22 mouse cellular contexts compared by ENCODE assay signal in genomic region chr15:81030891-81031425, GRCm38 (mm10). TPM values are rescaled to one million over a fixed set of nuclear protein-coding genes. Genes with fewer than 3 reads are reported as not detected.
A peak's percentile ranks its signal among the peaks of the same experiment; 100 is the strongest.
DNase-seq lines count a peak whose midpoint lies in the region; ATAC-seq and TF ChIP-seq lines count a peak whose summit lies in the region.
"Had no signal": no experiment of that assay in that cellular context is flagged by ENCODE, and none has a peak within 500 bp of the region (broad histone marks: within the 10 kb centered on the region; RNA-seq: fewer than 3 reads in every experiment).

No protein-coding gene starts in this region.

- peak overlapping the region; percentile 40; the same call in 1 of the 2 replicates for H3K27ac ChIP-seq in hindbrain, embryonic 10.5 days
- H3K27ac ChIP-seq in hindbrain, embryonic 16.5 days (ENCODE audit: low read depth, low read length): no peak overlapping the region
- H3K27ac ChIP-seq in midbrain, embryonic 13.5 days: 0 out of 2 replicates have a peak overlapping the region, but pooled peaks have one; percentile 9
- no peak overlapping the region for H3K27ac ChIP-seq in midbrain, embryonic 14.5 days (replicated peaks; ENCODE audit: low read depth, low read length)
- H3K27ac ChIP-seq in kidney, embryonic 16.5 days (ENCODE audit: low read length): no peak overlapping the region
- H3K27ac ChIP-seq: embryonic facial prominence, embryonic 12.5 days; neural tube, embryonic 13.5 days had no signal

- WGBS in hindbrain, embryonic 10.5 days: 58% methylated on average over 10 of the region's 10 CpGs
- WGBS in hindbrain, embryonic 16.5 days: 58% methylated on average over 10 of the region's 10 CpGs
- WGBS in midbrain, embryonic 13.5 days: 50% methylated on average over 10 of the region's 10 CpGs
- 51% methylated on average over 10 of the region's 10 CpGs for WGBS in midbrain, embryonic 14.5 days
- 64% methylated on average over 10 of the region's 10 CpGs for WGBS in kidney, embryonic 16.5 days

- no peaks in the 10 kb centered on the region for H3K9me3 ChIP-seq in hindbrain, embryonic 10.5 days
- H3K9me3 ChIP-seq in hindbrain, embryonic 16.5 days (ENCODE audit: control insufficient read depth, low read length): no peaks in the 10 kb centered on the region
- no peaks in the 10 kb centered on the region for H3K9me3 ChIP-seq in midbrain, embryonic 13.5 days
- H3K9me3 ChIP-seq in midbrain, embryonic 14.5 days (ENCODE audit: control insufficient read depth, low read length): no peaks in the 10 kb centered on the region
- no peaks in the 10 kb centered on the region for H3K9me3 ChIP-seq in kidney, embryonic 16.5 days (ENCODE audit: low read length)
- H3K9me3 ChIP-seq: embryonic facial prominence, embryonic 12.5 days; megakaryocyte, embryonic 14.5 days; neural tube, embryonic 13.5 days had no signal

- no peaks in the 10 kb centered on the region for H3K27me3 ChIP-seq in hindbrain, embryonic 10.5 days (ENCODE audit: insufficient read depth, poor library complexity, severe bottlenecking)
- no peaks in the 10 kb centered on the region for H3K27me3 ChIP-seq in hindbrain, embryonic 16.5 days (replicated peaks; ENCODE audit: control insufficient read depth, insufficient read depth, low read length)
- H3K27me3 ChIP-seq in midbrain, embryonic 13.5 days: no peaks in the 10 kb centered on the region
- no peaks in the 10 kb centered on the region for H3K27me3 ChIP-seq in midbrain, embryonic 14.5 days (ENCODE audit: control insufficient read depth, insufficient read depth, low read length)
- no peaks in the 10 kb centered on the region for H3K27me3 ChIP-seq in kidney, embryonic 16.5 days (ENCODE audit: insufficient read depth, low read length)
- no peaks in the 10 kb centered on the region for H3K27me3 ChIP-seq in myocyte (ENCODE audit: control insufficient read depth, insufficient read depth, insufficient read length)
- H3K27me3 ChIP-seq: embryonic facial prominence, embryonic 12.5 days; megakaryocyte, embryonic 14.5 days; neural tube, embryonic 13.5 days had no signal

- no peak overlapping the region for H3K9ac ChIP-seq in hindbrain, embryonic 16.5 days (ENCODE audit: low read depth, low read length)
- no peak overlapping the region for H3K9ac ChIP-seq in midbrain, embryonic 13.5 days (replicated peaks)
- no peak overlapping the region for H3K9ac ChIP-seq in midbrain, embryonic 14.5 days (replicated peaks; ENCODE audit: low read length)
- H3K9ac ChIP-seq in kidney, embryonic 16.5 days (replicated peaks; ENCODE audit: low read length): 0 out of 2 replicates have a peak overlapping the region, but pooled peaks have one; percentile 6
- H3K9ac ChIP-seq: embryonic facial prominence, embryonic 12.5 days; liver, postnatal 0 days; neural tube, embryonic 13.5 days had no signal

- TF ChIP-seq POLR2A in myocyte (IDR thresholded peaks at IDR 0.05; ENCODE audit: insufficient read length, low read depth): peak; percentile 13

- H3K36me3 ChIP-seq in hindbrain, embryonic 10.5 days: no peaks in the 10 kb centered on the region
- H3K36me3 ChIP-seq in hindbrain, embryonic 16.5 days (ENCODE audit: control insufficient read depth, insufficient read depth, low read length): no peaks in the 10 kb centered on the region
- H3K36me3 ChIP-seq in midbrain, embryonic 13.5 days: no peaks in the 10 kb centered on the region
- no peaks in the 10 kb centered on the region for H3K36me3 ChIP-seq in midbrain, embryonic 14.5 days (ENCODE audit: control insufficient read depth, insufficient read depth, low read length)
- no peaks in the 10 kb centered on the region for H3K36me3 ChIP-seq in kidney, embryonic 16.5 days (ENCODE audit: insufficient read depth, low read length)
- no peaks in the 10 kb centered on the region for H3K36me3 ChIP-seq in myocyte (ENCODE audit: control insufficient read depth, insufficient read depth)
- H3K36me3 ChIP-seq: embryonic facial prominence, embryonic 12.5 days; neural tube, embryonic 13.5 days had no signal

- no peak for DNase-seq in hindbrain, embryonic 10.5 days (ENCODE audit: low spot score)
- no peak for DNase-seq in midbrain, embryonic 14.5 days
- DNase-seq in thymus, postnatal 25 days: no peak
- DNase-seq in right cerebral cortex, adult 2 months (ENCODE audit: low spot score in 2 of 2): no peak
- DNase-seq: adrenal gland, adult 2 months; cerebellum, adult 9-10 months; liver; liver, postnatal 0 days; lung, postnatal 10 days; right cerebral cortex, postnatal 14 days; spleen, adult 18-20 months; thymus, adult 18-20 months had no signal

- H3ac ChIP-seq in myocyte (ENCODE audit: control insufficient read depth, insufficient read length): no peak overlapping the region

- no peak for ATAC-seq in hindbrain, embryonic 16.5 days
- no peak for ATAC-seq in midbrain, embryonic 13.5 days
- ATAC-seq in midbrain, embryonic 14.5 days (ENCODE audit: low FRiP score, low TSS enrichment): no peak
- no peak for ATAC-seq in kidney, embryonic 16.5 days (ENCODE audit: low FRiP score, low TSS enrichment)
- ATAC-seq: forebrain, embryonic 14.5 days; inflammation-experienced regulatory T-cells, adult 6 months; liver, postnatal 0 days had no signal

- peaks cover 55% of the 10 kb centered on the region for H3K79me2 ChIP-seq in myocyte (ENCODE audit: control insufficient read depth, insufficient read depth)

- peaks cover 64% of the 10 kb centered on the region for H3K4me1 ChIP-seq in hindbrain, embryonic 10.5 days (replicated peaks)
- peaks cover 9% of the 10 kb centered on the region for H3K4me1 ChIP-seq in hindbrain, embryonic 16.5 days (ENCODE audit: control insufficient read depth, insufficient read depth, low read depth, low read length)
- H3K4me1 ChIP-seq in midbrain, embryonic 13.5 days (replicated peaks): peaks cover 30% of the 10 kb centered on the region
- H3K4me1 ChIP-seq in midbrain, embryonic 14.5 days (ENCODE audit: control insufficient read depth, insufficient read depth, low read length): no peaks in the 10 kb centered on the region
- peaks cover 56% of the 10 kb centered on the region for H3K4me1 ChIP-seq in kidney, embryonic 16.5 days (ENCODE audit: insufficient read depth, low read length)

- no peak overlapping the region for H3K4me3 ChIP-seq in hindbrain, embryonic 10.5 days
- no peak overlapping the region for H3K4me3 ChIP-seq in hindbrain, embryonic 16.5 days (ENCODE audit: low read length)
- H3K4me3 ChIP-seq in midbrain, embryonic 13.5 days (replicated peaks): no peak overlapping the region
- H3K4me3 ChIP-seq in midbrain, embryonic 14.5 days (replicated peaks; ENCODE audit: low read depth, low read length): no peak overlapping the region
- no peak overlapping the region for H3K4me3 ChIP-seq in kidney, embryonic 16.5 days (ENCODE audit: low read length)
- H3K4me3 ChIP-seq in myocyte: no peak overlapping the region
- H3K4me3 ChIP-seq: embryonic facial prominence, embryonic 12.5 days; erythroblast, embryonic 14.5 days; megakaryocyte, embryonic 14.5 days; neural tube, embryonic 13.5 days had no signal

- no peak overlapping the region for H3K4me2 ChIP-seq in hindbrain, embryonic 16.5 days (ENCODE audit: low read length)
- H3K4me2 ChIP-seq in midbrain, embryonic 13.5 days (replicated peaks): no peak overlapping the region
- no peak overlapping the region for H3K4me2 ChIP-seq in midbrain, embryonic 14.5 days (ENCODE audit: low read length)
- H3K4me2 ChIP-seq in kidney, embryonic 16.5 days (replicated peaks; ENCODE audit: low read depth, low read length): no peak overlapping the region
- H3K4me2 ChIP-seq in myocyte (ENCODE audit: low read depth): no peak overlapping the region
- H3K4me2 ChIP-seq: embryonic facial prominence, embryonic 12.5 days; neural tube, embryonic 13.5 days had no signal

TF ChIP-seq in myocyte, 11 proteins besides CTCF, POLR2A, EP300 and RAD21:
- TF ChIP-seq POLR2AphosphoS2 (IDR thresholded peaks at IDR 0.05; ENCODE audit: insufficient read length, low read depth) (no peak), USF1 (IDR thresholded peaks at IDR 0.05; ENCODE audit: low read depth) (no peak), TCF3 (IDR thresholded peaks at IDR 0.05; ENCODE audit: insufficient read length, low read depth) (no peak), MYOD1 (IDR thresholded peaks at IDR 0.05; ENCODE audit: control insufficient read depth in 1 of 3, insufficient read length in 2 of 3, low read depth in 2 of 3) (no peak)
TF ChIP-seq in myocyte: peak in this region for 0.

RNA-seq across cellular contexts. Expression of gene Sgsm3, which starts 53.4 kb away (rescaled TPM):
- polyA plus RNA-seq in hindbrain, embryonic 10.5 days (2016; fragmentation: Nextera tagmentation; extraction: Ambion mirVana): 36.6 and 39.9 TPM in 2 replicates
- polyA plus RNA-seq in hindbrain, embryonic 16.5 days (2015; fragmentation: Nextera tagmentation; extraction: Ambion mirVana): 81.8 and 85.1 TPM in 2 replicates
- 49.4 and 52.5 TPM in 2 replicates for polyA plus RNA-seq in midbrain, embryonic 13.5 days (2015; fragmentation: Nextera tagmentation; extraction: Ambion mirVana)
- 56.1 and 60.9 TPM in 2 replicates for polyA plus RNA-seq in midbrain, embryonic 14.5 days (2014; fragmentation: Nextera tagmentation; extraction: Ambion mirVana)
- polyA plus RNA-seq in kidney, embryonic 16.5 days (2015; fragmentation: Nextera tagmentation; extraction: Ambion mirVana): 33.9 and 35.2 TPM in 2 replicates
- 32.3 TPM for polyA plus RNA-seq in myocyte (2012; fragmentation: generic; extraction: Trizol)

Comparison
In these comparisons a context has a peak if more than half of its experiments do, and no peak if none do; other contexts are left out.
1. H3K27ac ChIP-seq: peak in hindbrain, embryonic 10.5 days (single experiment) and midbrain, embryonic 13.5 days (single experiment); none in hindbrain, embryonic 16.5 days (single experiment), midbrain, embryonic 14.5 days (single experiment) and kidney, embryonic 16.5 days (single experiment).